Mouse (Mus musculus) CH12.LX (cell line): ENCODE measurements around the gene Prrc2a. TPM values are rescaled to one million over a fixed set of nuclear protein-coding genes. Genes with fewer than 3 reads are reported as not detected.

Experiments
- DNase-seq: peaks from one replicate; pipeline ENCODE4 v3.0.0-alpha.2; 2013; ENCODE audit errors: extremely low read depth
- H3K27ac ChIP-seq: 2 replicates; pipeline ENCODE4 v1.5.1; 2012; ENCODE audit warnings: low read depth, mild to moderate bottlenecking, control low read depth, moderate library complexity; ENCODE audit not compliant: insufficient read depth
- H3K27me3 ChIP-seq: replicated peaks from 2 replicates; pipeline ENCODE3; 2012; ENCODE audit warnings: inconsistent platforms
- H3K36me3 ChIP-seq, 2 experiments: replicated peaks in 1 of 2; 2 replicates each; pipeline versions ENCODE3 to v1.6.1; 2012; ENCODE audit warnings: inconsistent platforms in 1 of 2, low read length in 1 of 2, mild to moderate bottlenecking in 1 of 2, mixed read lengths in 1 of 2, moderate library complexity in 1 of 2; ENCODE audit not compliant: control insufficient read depth in 1 of 2, insufficient read depth in 1 of 2
- H3K4me1 ChIP-seq, 2 experiments: 2 replicates each; pipeline ENCODE4 v1.6.1; 2012; ENCODE audit warnings: inconsistent platforms in 1 of 2, moderate library complexity in 1 of 2; ENCODE audit not compliant: insufficient read depth in 2 of 2, control insufficient read depth in 1 of 2
- H3K4me2 ChIP-seq: 2 replicates; pipeline ENCODE4 v1.6.1; 2012; ENCODE audit warnings: low read depth, mild to moderate bottlenecking, control low read depth; ENCODE audit not compliant: poor library complexity, insufficient read depth, severe bottlenecking
- H3K4me3 ChIP-seq, 3 experiments: fragments of 150-350 bp in 1 of 3; sonication (generic) in 1 of 3; replicated peaks in 1 of 3; 2 replicates each; pipeline versions ENCODE3 to v1.5.1; 2011 to 2012; ENCODE audit warnings: low read depth in 2 of 3, low read length in 2 of 3, mild to moderate bottlenecking in 2 of 3, moderate library complexity in 2 of 3, control low read depth in 1 of 3, improper control_type of control experiment in 1 of 3, inconsistent platforms in 1 of 3, mixed read lengths in 1 of 3; ENCODE audit not compliant: poor library complexity in 1 of 3
- H3K79me2 ChIP-seq: replicated peaks from 2 replicates; pipeline ENCODE4 v1.6.1; 2012; ENCODE audit warnings: mild to moderate bottlenecking, moderate library complexity; ENCODE audit not compliant: control insufficient read depth, poor library complexity, insufficient read depth, severe bottlenecking; ENCODE audit errors: extremely low read depth
- H3K9ac ChIP-seq: 2 replicates; pipeline ENCODE4 v1.6.1; 2012; ENCODE audit warnings: low read depth, mild to moderate bottlenecking, control low read depth, moderate library complexity; ENCODE audit not compliant: insufficient read depth
- H3K9me3 ChIP-seq: replicated peaks from 2 replicates; pipeline ENCODE3; 2012; ENCODE audit warnings: low read length, inconsistent platforms, mixed read lengths
- BHLHE40 ChIP-seq: IDR thresholded peaks from 2 replicates; pipeline ENCODE4 v1.6.1; 2011; ENCODE audit warnings: mild to moderate bottlenecking, low read depth, low read length, improper control_type of control experiment
- CHD2 ChIP-seq: IDR thresholded peaks from 2 replicates; pipeline ENCODE4 v1.6.1; 2011; ENCODE audit warnings: low read length, improper control_type of control experiment
- CTCF ChIP-seq, 2 experiments: IDR thresholded peaks in 1 of 2; conservative IDR thresholded peaks in 1 of 2; 2 replicates each; pipeline ENCODE4 v1.5.1; 2011 to 2012; ENCODE audit warnings: low read depth in 2 of 2, low read length in 2 of 2, improper control_type of control experiment in 1 of 2, inconsistent platforms in 1 of 2, mild to moderate bottlenecking in 1 of 2, moderate library complexity in 1 of 2
- E2F4 ChIP-seq: IDR thresholded peaks from 2 replicates; pipeline ENCODE4 v1.6.1; 2011; ENCODE audit warnings: low read depth, low read length, improper control_type of control experiment; ENCODE audit not compliant: insufficient replicate concordance
- ELF1 ChIP-seq: IDR thresholded peaks from 2 replicates; pipeline ENCODE4 v1.6.1; 2014; ENCODE audit warnings: low read depth, mild to moderate bottlenecking, inconsistent platforms, low read length, improper control_type of control experiment
- ETS1 ChIP-seq: conservative IDR thresholded peaks from 2 replicates; pipeline ENCODE4 v1.6.1; 2012; ENCODE audit warnings: low read depth, mild to moderate bottlenecking, inconsistent platforms, low read length, improper control_type of control experiment, moderate library complexity
- GABPA ChIP-seq: IDR thresholded peaks from 2 replicates; pipeline ENCODE4 v1.6.1; 2012; ENCODE audit warnings: low read depth, low read length, improper control_type of control experiment, inconsistent platforms; ENCODE audit not compliant: insufficient replicate concordance
- HCFC1 ChIP-seq: IDR thresholded peaks from 2 replicates; pipeline ENCODE4 v1.6.1; 2012; ENCODE audit warnings: low read depth, mild to moderate bottlenecking, inconsistent platforms, low read length, improper control_type of control experiment
- IRF4 ChIP-seq: IDR thresholded peaks from 2 replicates; pipeline ENCODE4 v1.6.1; 2014; ENCODE audit warnings: low read depth, mild to moderate bottlenecking, inconsistent platforms, low read length, improper control_type of control experiment
- JUND ChIP-seq: conservative IDR thresholded peaks from 2 replicates; pipeline ENCODE4 v1.6.1; 2011; ENCODE audit warnings: low read depth, low read length, improper control_type of control experiment
- KAT2A ChIP-seq: IDR thresholded peaks from 2 replicates; pipeline ENCODE4 v1.6.1; 2012; ENCODE audit warnings: low read length, improper control_type of control experiment, inconsistent platforms; ENCODE audit not compliant: insufficient replicate concordance
- MAX ChIP-seq: IDR thresholded peaks from 2 replicates; pipeline ENCODE4 v1.6.1; 2011; ENCODE audit warnings: low read length, improper control_type of control experiment
- MAZ ChIP-seq: IDR thresholded peaks from 2 replicates; pipeline ENCODE4 v1.6.1; 2012; ENCODE audit warnings: low read depth, mild to moderate bottlenecking, inconsistent platforms, low read length, improper control_type of control experiment, moderate library complexity
- MEF2A ChIP-seq: IDR thresholded peaks from 2 replicates; pipeline ENCODE4 v1.6.1; 2014; ENCODE audit warnings: low read depth, mild to moderate bottlenecking, inconsistent platforms, low read length, improper control_type of control experiment, borderline replicate concordance
- MXI1 ChIP-seq: IDR thresholded peaks from 2 replicates; pipeline ENCODE4 v1.6.1; 2011; ENCODE audit warnings: mild to moderate bottlenecking, low read depth, low read length, improper control_type of control experiment
- MYC ChIP-seq: IDR thresholded peaks from 2 replicates; pipeline ENCODE4 v1.6.1; 2011; ENCODE audit warnings: low read depth, mild to moderate bottlenecking, improper control_type of control experiment, low read length
- NRF1 ChIP-seq: IDR thresholded peaks from 2 replicates; pipeline ENCODE4 v1.6.1; 2014; ENCODE audit warnings: low read depth, mild to moderate bottlenecking, inconsistent platforms, low read length, improper control_type of control experiment, moderate library complexity
- PAX5 ChIP-seq: IDR thresholded peaks from 2 replicates; pipeline ENCODE4 v1.6.1; 2012; ENCODE audit warnings: low read length, inconsistent platforms, mixed read lengths
- POLR2A ChIP-seq: IDR thresholded peaks from 2 replicates; pipeline ENCODE4 v1.6.1; 2011; ENCODE audit warnings: low read depth, mild to moderate bottlenecking, improper control_type of control experiment, low read length
- POLR2AphosphoS2 ChIP-seq: IDR thresholded peaks from 2 replicates; pipeline ENCODE4 v1.6.1; 2011; ENCODE audit warnings: low read depth, low read length, improper control_type of control experiment
- RAD21 ChIP-seq: IDR thresholded peaks from 2 replicates; pipeline ENCODE4 v1.6.1; 2011; ENCODE audit warnings: low read depth, mild to moderate bottlenecking, low read length, improper control_type of control experiment, moderate library complexity
- SIN3A ChIP-seq: IDR thresholded peaks from 2 replicates; pipeline ENCODE4 v1.6.1; 2012; ENCODE audit warnings: low read length, improper control_type of control experiment, inconsistent platforms
- SMC3 ChIP-seq: IDR thresholded peaks from 2 replicates; pipeline ENCODE4 v1.6.1; 2011; ENCODE audit warnings: low read depth, low read length, improper control_type of control experiment
- TBP ChIP-seq: conservative IDR thresholded peaks from 2 replicates; pipeline ENCODE4 v1.6.1; 2011; ENCODE audit warnings: low read depth, low read length, improper control_type of control experiment
- TCF12 ChIP-seq: IDR thresholded peaks from 2 replicates; pipeline ENCODE4 v1.6.1; 2014; ENCODE audit warnings: low read depth, mild to moderate bottlenecking, inconsistent platforms, low read length, improper control_type of control experiment
- UBTF ChIP-seq: IDR thresholded peaks from 2 replicates; pipeline ENCODE4 v1.6.1; 2012; ENCODE audit warnings: low read depth, mild to moderate bottlenecking, inconsistent platforms, low read length, improper control_type of control experiment, moderate library complexity
- ZC3H11A ChIP-seq: IDR thresholded peaks from 2 replicates; pipeline ENCODE4 v1.6.1; 2012; ENCODE audit warnings: low read depth, mild to moderate bottlenecking, inconsistent platforms, low read length, improper control_type of control experiment
- ZKSCAN1 ChIP-seq: IDR thresholded peaks from 2 replicates; pipeline ENCODE4 v1.6.1; 2012; ENCODE audit warnings: low read depth, inconsistent platforms, low read length, improper control_type of control experiment, borderline replicate concordance
- ZMIZ1 ChIP-seq: IDR thresholded peaks from 2 replicates; pipeline ENCODE4 v1.6.1; 2012; ENCODE audit warnings: low read depth, mild to moderate bottlenecking, inconsistent platforms, low read length, improper control_type of control experiment
- ZNF384 ChIP-seq: IDR thresholded peaks from 2 replicates; pipeline ENCODE4 v1.6.1; 2012; ENCODE audit warnings: low read depth, low read length, improper control_type of control experiment, inconsistent platforms
- dilution Hi-C: fragments of 300-500 bp; cut with MboI; formaldehyde crosslinking; loops from 2 replicates; pipeline ENCODE4 v1.14.3; 2020; ENCODE audit warnings: low sequenced_read_pairs; ENCODE audit not compliant: extremely low pct_unique_long_range_greater_than_20kb, extremely low pct_ligation_motif_present
- in situ Hi-C: fragments of 300-500 bp; cut with MboI; formaldehyde crosslinking; loops from 3 replicates; pipeline ENCODE4 v1.14.3; 2019; ENCODE audit warnings: low sequenced_read_pairs, low pct_ligation_motif_present, low pct_unique_long_range_greater_than_20kb, mixed read lengths
- polyA plus RNA-seq: library from polyadenylated mRNA; unstranded; fragments of >175 nt; gene quantifications from 2 replicates; pipeline ENCODE4 v1.2.1, GENCODE M21; 2012; ENCODE audit warnings: low read depth; ENCODE audit not compliant: insufficient read length
- total RNA-seq, 2 experiments: library from RNA; depleted of rRNA; stranded (reverse); fragments of 300-350 nt in 1 of 2; fragments of >200 nt in 1 of 2; gene quantifications; 2 replicates each; pipeline ENCODE4 v1.2.3; 2012 to 2014

Gene Prrc2a
- total and polyA plus RNA-seq, 3 experiments: 31.3 to 313 (median 80.4) TPM

GRCm38 (mm10) chr17:35134801-35135590, 29.7 kb downstream of the Prrc2a start, which contains the start of gene Bag6:
TSS of gene Bag6 (plus strand) at chr17:35135178.
- peak within 1 kb of the TSS; percentile 80 for H3K9ac ChIP-seq
- TF ChIP-seq ETS1 (0 out of 2 replicates have a peak, but pooled peaks have one; percentile 13), TCF12 (peak; percentile 80), ZMIZ1 (peak; percentile 33; the same call in 1 of the 2 replicates), ZC3H11A (no peak), SIN3A (peak; percentile 76; the same call in 1 of the 2 replicates), RAD21 (no peak), GABPA (no peak; the same call in 1 of the 2 replicates), KAT2A (peak; percentile 90; the same call in 1 of the 2 replicates), MAX (peak; percentile 100), CHD2 (peak; percentile 85), ELF1 (peak; percentile 84), MYC (peak; percentile 91), POLR2AphosphoS2 (peak; percentile 61; the same call in 1 of the 2 replicates), MEF2A (peak; percentile 74), HCFC1 (peak; percentile 91), TBP (peak; percentile 86), POLR2A (peak; percentile 71), NRF1 (peak; percentile 92), JUND (peak; percentile 61), E2F4 (peak; percentile 94; the same call in 1 of the 2 replicates), PAX5 (no peak), ZKSCAN1 (no peak), MXI1 (peak; percentile 76), CTCF (conservative IDR thresholded peaks at IDR 0.05 in 1 of 2, IDR thresholded peaks at IDR 0.05 in 1 of 2; ENCODE audit: low read depth in 2 of 2, low read length in 2 of 2) (peak in 1 of 2 experiments; percentile 42; a peak in 2 of 4 replicates), ZNF384 (no peak), IRF4 (peak; percentile 74), SMC3 (no peak; the same call in 1 of the 2 replicates), MAZ (no peak; the same call in 1 of the 2 replicates), UBTF (no peak), BHLHE40 (peak; percentile 30; the same call in 1 of the 2 replicates)
- TF ChIP-seq, all 38 proteins: peak for 21
- in situ Hi-C loops (no loop called here), dilution Hi-C loops (no loop called here)
- H3K4me3 ChIP-seq: peak within 1 kb of the TSS; percentile 83 to 95 (median 91)
- no peaks in the 10 kb centered on the region for H3K9me3 ChIP-seq
- peaks cover 45% of the 10 kb centered on the region for H3K79me2 ChIP-seq
- DNase-seq: peak; percentile 95
- H3K27me3 ChIP-seq: no peaks in the 10 kb centered on the region
- peaks cover 0 to 19% of the 10 kb centered on the region in 2 experiments; a peak in 2 of 4 replicates for H3K4me1 ChIP-seq
- peak within 1 kb of the TSS; percentile 74 for H3K27ac ChIP-seq
- H3K36me3 ChIP-seq: peaks cover 21 to 46% of the 10 kb centered on the region in 2 experiments
- peak within 1 kb of the TSS; percentile 95 for H3K4me2 ChIP-seq
